Mouse (Mus musculus) neural tube, embryonic 11.5 days (tissue): ENCODE data around the gene Sept8. TPM values are rescaled to one million over a fixed set of nuclear protein-coding genes. Genes with fewer than 3 reads are reported as not detected.

Experiments
- polyA plus RNA-seq: library from polyadenylated mRNA; unstranded; fragments of >200 nt; fragmentation: Nextera tagmentation; extraction: Ambion mirVana; gene quantifications from 2 replicates; pipeline ENCODE4 v1.2.1, GENCODE M21; 2014

Sept8 gene
- polyA plus RNA-seq, 1 experiment from 2014 or later = 21.8 TPM

Other genes with a start within 250 kb of the Sept8 start
- gene Hspa4, start 218.8 kb upstream of the Sept8 start, polyA plus RNA-seq = 109 and 115 TPM in 2 replicates
- 24.8 and 28.5 TPM in 2 replicates for gene Zcchc10, start 194.6 kb upstream of the Sept8 start, polyA plus RNA-seq
- 39.7 and 47.8 TPM in 2 replicates for gene Aff4, start 168.4 kb upstream of the Sept8 start, polyA plus RNA-seq
- gene Leap2, start 96.1 kb upstream of the Sept8 start, polyA plus RNA-seq = not detected in 2 replicates
- gene Uqcrq, start 88.4 kb upstream of the Sept8 start, polyA plus RNA-seq = 559 and 570 TPM in 2 replicates
- 2.6 and 2.7 TPM in 2 replicates for gene Gdf9, start 88.2 kb upstream of the Sept8 start, polyA plus RNA-seq
- not detected in 2 replicates for gene Gm10447, start 62.1 kb upstream of the Sept8 start, polyA plus RNA-seq
- gene Shroom1, start 62.1 kb upstream of the Sept8 start, polyA plus RNA-seq = 1.5 and 3.1 TPM in 2 replicates
- not detected in 2 replicates for gene Gm9837, start 48.8 kb upstream of the Sept8 start, polyA plus RNA-seq
- not detected in 2 replicates for gene Gm9945, start 39.1 kb upstream of the Sept8 start, polyA plus RNA-seq
- gene Sowaha, start 39.0 kb upstream of the Sept8 start, polyA plus RNA-seq = 0.12 and 0.17 TPM in 2 replicates
- gene Kif3a, start 48.1 kb downstream of the Sept8 start, polyA plus RNA-seq = 95.4 and 108 TPM in 2 replicates
- 2.5 and 4.0 TPM in 2 replicates for gene Il4, start 99.4 kb downstream of the Sept8 start, polyA plus RNA-seq
- not detected in 2 replicates for gene Il13, start 115.4 kb downstream of the Sept8 start, polyA plus RNA-seq
- gene Rad50, start 188.1 kb downstream of the Sept8 start, polyA plus RNA-seq = 17.3 and 18.5 TPM in 2 replicates
- not detected in 2 replicates for gene Il5, start 201.5 kb downstream of the Sept8 start, polyA plus RNA-seq